Mouse (Mus musculus) heart, postnatal 0 days (tissue): ENCODE measurements around the gene Pnpla6. TPM values are rescaled to one million over a fixed set of nuclear protein-coding genes. Genes with fewer than 3 reads are reported as not detected.

ENCODE experiments used
- ATAC-seq: fragments of 200-750 bp; cut with Nextera tagmentation; 2 replicates; pipeline ENCODE4 v1.8.0; 2017; ENCODE audit warnings: low read depth, moderate number of reproducible peaks, moderate library complexity; ENCODE audit not compliant: insufficient read depth
- DNase-seq: peaks from one replicate; pipeline ENCODE4 v3.0.0-alpha.2; 2016; ENCODE audit warnings: low spot score
- H3K27ac ChIP-seq: fragments of 300-500 bp; sonication (generic); 2 replicates; pipeline ENCODE4 v1.5.1; 2014; ENCODE audit warnings: low read depth, mild to moderate bottlenecking
- H3K27me3 ChIP-seq: fragments of 300-500 bp; sonication (generic); 2 replicates; pipeline ENCODE4 v1.6.1; 2014; ENCODE audit warnings: low read length, mixed read lengths; ENCODE audit not compliant: control insufficient read depth, insufficient read depth
- H3K36me3 ChIP-seq: fragments of 300-500 bp; sonication (generic); replicated peaks from 2 replicates; pipeline ENCODE4 v1.6.1; 2014; ENCODE audit warnings: low read length, mixed read lengths; ENCODE audit not compliant: control insufficient read depth, insufficient read depth
- H3K4me1 ChIP-seq: fragments of 300-500 bp; sonication (generic); 2 replicates; pipeline ENCODE4 v1.6.1; 2014; ENCODE audit warnings: antibody characterized with exemption; ENCODE audit not compliant: control insufficient read depth, insufficient read depth
- H3K4me2 ChIP-seq: fragments of 300-500 bp; sonication (generic); 2 replicates; pipeline ENCODE4 v1.6.1; 2014; ENCODE audit warnings: low read depth, mild to moderate bottlenecking, low read length, moderate library complexity
- H3K4me3 ChIP-seq: fragments of 300-500 bp; sonication (generic); 2 replicates; pipeline ENCODE4 v1.5.1; 2014; ENCODE audit warnings: low read depth, low read length
- H3K9ac ChIP-seq: fragments of 300-500 bp; sonication (generic); replicated peaks from 2 replicates; pipeline ENCODE4 v1.6.1; 2014; ENCODE audit warnings: low read depth, low read length, mixed read lengths
- H3K9me3 ChIP-seq: fragments of 300-500 bp; sonication (generic); replicated peaks from 2 replicates; pipeline ENCODE4 v1.6.1; 2016; ENCODE audit warnings: low read length; ENCODE audit not compliant: control insufficient read depth
- CTCF ChIP-seq: IDR thresholded peaks from 2 replicates; pipeline ENCODE4 v1.5.1; 2016; ENCODE audit warnings: antibody characterized with exemption, control low read depth, low read depth
- EP300 ChIP-seq: IDR thresholded peaks from 2 replicates; pipeline ENCODE4 v1.6.1; 2016; ENCODE audit warnings: antibody characterized with exemption, low read depth
- WGBS: fragments of 180-500 bp; shearing (Covaris S2); extraction: QIAGEN DNeasy Blood & Tissue Kit; methylation state at CpG from one replicate; pipeline ENCODE4 v1.1.7; 2014; 5-methylcytosine and 5-hydroxymethylcytosine counted together
- polyA plus RNA-seq: library from polyadenylated mRNA; unstranded; fragments of >200 nt; fragmentation: Nextera tagmentation; extraction: Ambion mirVana; gene quantifications from 2 replicates; pipeline ENCODE4 v1.2.1, GENCODE M21; 2015
- total RNA-seq: library from RNA; depleted of rRNA; stranded (reverse); fragments of >200 nt; gene quantifications from 2 replicates; pipeline ENCODE4 v1.2.3, GENCODE M21; 2014; ENCODE audit warnings: low replicate concordance

Pnpla6 gene
- total and polyA plus RNA-seq, 2 experiments from 2014 or later, result 8.4 to 41.7 TPM

GRCm38 (mm10) chr8:3540076-3540475 lies 24.9 kb downstream of the Pnpla6 start:
- no peak overlapping the region for H3K4me3 ChIP-seq
- H3K9me3 ChIP-seq, result no peaks in the 10 kb centered on the region
- no peaks in the 10 kb centered on the region for H3K4me1 ChIP-seq
- DNase-seq (no peak), ATAC-seq (no peak)
- TF ChIP-seq CTCF (no peak), EP300 (no peak)
- 92% methylated on average over 4 of the region's 4 CpGs for WGBS
- peaks cover 51% of the 10 kb centered on the region for H3K36me3 ChIP-seq
- H3K27me3 ChIP-seq, result no peaks in the 10 kb centered on the region
- no peak overlapping the region for H3K27ac ChIP-seq
- no peak overlapping the region for H3K4me2 ChIP-seq
- no peak overlapping the region for H3K9ac ChIP-seq

- no peak for TF ChIP-seq EP300
- TF ChIP-seq CTCF, result no peak
- Histone ChIP-seq H3K4me3 (no peak overlapping the region), H3K27me3 (no peaks in the 10 kb centered on the region), H3K27ac (no peak overlapping the region), H3K4me2 (no peak overlapping the region), H3K9me3 (no peaks in the 10 kb centered on the region), H3K4me1 (no peaks in the 10 kb centered on the region), H3K36me3 (peaks cover 16% of the 10 kb centered on the region), H3K9ac (no peak overlapping the region)
- ATAC-seq (no peak), DNase-seq (no peak)
- WGBS, result 87% methylated on average over 2 of the region's 2 CpGs
Observed at GRCm38 (mm10) chr8:3546511-3546910, 31.3 kb downstream of the Pnpla6 start.

- Histone ChIP-seq H3K27me3 (no peaks in the 10 kb centered on the region), H3K4me2 (no peak overlapping the region), H3K4me1 (no peaks in the 10 kb centered on the region), H3K9ac (no peak overlapping the region), H3K36me3 (no peaks in the 10 kb centered on the region), H3K27ac (no peak overlapping the region), H3K9me3 (no peaks in the 10 kb centered on the region), H3K4me3 (no peak overlapping the region)
- 85% methylated on average over 1 of the region's 1 CpGs for WGBS
- DNase-seq (no peak), ATAC-seq (no peak)
- TF ChIP-seq EP300 (no peak), CTCF (no peak)
Observed at GRCm38 (mm10) chr8:3552240-3552639, 37.1 kb downstream of the Pnpla6 start.

GRCm38 (mm10) chr8:3556114-3556513 lies 40.9 kb downstream of the Pnpla6 start:
- WGBS, result 63% methylated on average over 4 of the region's 4 CpGs
- H3K9me3 ChIP-seq, result no peaks in the 10 kb centered on the region

GRCm38 (mm10) chr8:3567641-3568371 lies 52.6 kb downstream of the Pnpla6 start, which contains the start of gene C330021F23Rik:
C330021F23Rik (plus strand) TSS chr8:3567990.
- peak; percentile 8 for DNase-seq
- 8% methylated on average over 12 of the region's 12 CpGs for WGBS
- peak within 1 kb of the TSS; percentile 51 for H3K4me2 ChIP-seq
- H3K9me3 ChIP-seq, result no peaks in the 10 kb centered on the region
- peak; percentile 77 for ATAC-seq
- no peaks in the 10 kb centered on the region for H3K36me3 ChIP-seq
- TF ChIP-seq EP300, result no peak
- TF ChIP-seq CTCF, result no peak
- H3K27me3 ChIP-seq, result no peaks in the 10 kb centered on the region
- peak within 1 kb of the TSS; percentile 34; the same call in 1 of the 2 replicates for H3K27ac ChIP-seq
- peak within 1 kb of the TSS; percentile 2; the same call in 1 of the 2 replicates for H3K9ac ChIP-seq
- no peaks in the 10 kb centered on the region for H3K4me1 ChIP-seq
- peak within 1 kb of the TSS; percentile 35 for H3K4me3 ChIP-seq

More at GRCm38 (mm10) chr8:3556114-3556513, 40.9 kb downstream of the Pnpla6 start:
- DNase-seq, result no peak
- Histone ChIP-seq H3K27me3 (no peaks in the 10 kb centered on the region), H3K27ac (no peak overlapping the region), H3K4me2 (no peak overlapping the region), H3K4me3 (no peak overlapping the region), H3K4me1 (no peaks in the 10 kb centered on the region), H3K9ac (no peak overlapping the region), H3K36me3 (no peaks in the 10 kb centered on the region)
- TF ChIP-seq EP300, result no peak
- no peak for TF ChIP-seq CTCF
- ATAC-seq, result peak; percentile 69

GRCm38 (mm10) chr8:3568378-3568777 lies 53.2 kb downstream of the Pnpla6 start:
- peak overlapping the region; percentile 51 for H3K4me2 ChIP-seq
- H3K27me3 ChIP-seq, result no peaks in the 10 kb centered on the region
- H3K4me1 ChIP-seq, result no peaks in the 10 kb centered on the region
- no peak overlapping the region for H3K27ac ChIP-seq
- H3K36me3 ChIP-seq, result no peaks in the 10 kb centered on the region
- H3K4me3 ChIP-seq, result peak overlapping the region; percentile 35
- TF ChIP-seq CTCF, result no peak
- no peak for TF ChIP-seq EP300
- H3K9me3 ChIP-seq, result no peaks in the 10 kb centered on the region
- peak overlapping the region; percentile 2; the same call in 1 of the 2 replicates for H3K9ac ChIP-seq
- 11% methylated on average over 7 of the region's 7 CpGs for WGBS
- ATAC-seq (no peak), DNase-seq (no peak)
